Mouse (Mus musculus): ENCODE results near the gene Ist1.
A peak's percentile ranks its signal among the peaks of the same experiment; 100 is the strongest.

GRCm38 (mm10) chr8:109705320-109706075 is 12.4 kb upstream of the Ist1 start, which contains the start of gene Zfp821:
- no peak for TF ChIP-seq CTCF (IDR thresholded peaks at IDR 0.05)
- peak; percentile 51; the same call in 1 of the 2 replicates for TF ChIP-seq POLR2A (IDR thresholded peaks at IDR 0.05; ENCODE audit: insufficient read depth, low read depth, low read length)
- no peak for TF ChIP-seq EP300 (IDR thresholded peaks at IDR 0.05; ENCODE audit: insufficient read depth, low read depth, low read length)
